ENCODE assay signal across 7 mouse cellular contexts in the genomic region with DNA sequence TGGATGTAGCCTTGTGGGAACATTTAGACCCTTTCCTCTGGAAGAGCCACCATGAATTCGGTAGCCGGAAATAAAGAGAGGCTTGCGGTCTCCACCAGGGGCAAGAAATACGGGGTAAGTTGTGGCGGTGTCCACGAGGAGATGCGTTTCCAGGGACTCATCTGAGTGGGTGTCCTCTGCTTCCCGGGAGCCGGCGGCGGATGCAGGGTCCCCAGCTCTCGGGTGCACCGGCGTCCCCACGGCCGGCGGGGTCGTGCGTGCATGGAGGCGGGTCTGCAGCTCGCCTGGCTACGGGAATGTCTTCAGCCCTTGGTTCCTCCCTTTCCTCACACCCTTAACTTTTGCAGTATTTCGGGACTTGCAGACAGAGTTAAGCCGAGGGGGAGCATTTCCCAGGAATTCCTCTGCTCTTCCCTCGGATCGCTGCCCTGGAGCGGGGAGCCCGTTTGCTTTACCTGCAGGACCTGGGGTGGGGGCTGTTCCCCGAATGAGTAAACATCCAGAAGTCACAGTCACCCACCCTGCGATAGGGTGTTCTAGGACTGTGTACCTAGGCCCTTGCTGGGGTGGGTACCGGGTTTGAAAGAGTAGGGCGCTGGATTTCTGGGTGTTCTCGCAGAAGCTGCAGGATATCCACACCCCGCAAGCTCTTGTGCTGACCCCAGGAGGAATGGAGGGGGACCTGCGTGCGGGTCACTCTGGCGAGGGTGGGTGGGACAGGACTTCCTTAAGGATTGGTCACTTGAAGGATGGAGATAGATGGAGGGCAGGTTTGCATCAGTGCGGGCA. TPM values are rescaled to one million over a fixed set of nuclear protein-coding genes. Genes with fewer than 3 reads are reported as not detected.
DNase-seq lines count a peak whose midpoint lies in the region; ATAC-seq and TF ChIP-seq lines count a peak whose summit lies in the region.

No protein-coding gene starts in this region.

- no peak for TF ChIP-seq CTCF in E14TG2a.4 (conservative IDR thresholded peaks at IDR 0.05; ENCODE audit: low read length)

- peak overlapping the region; percentile 90 for H3K4me2 ChIP-seq in midbrain, embryonic 15.5 days

- DNase-seq in 3T3-L1 (ENCODE audit: low read depth, low spot score), result peak; percentile 59
- DNase-seq in cerebellum, postnatal 36 days, result peak; percentile 43 to 44
- peak; percentile 23 to 31 for DNase-seq in heart, postnatal 10 days
- DNase-seq in layer of hippocampus, postnatal 36 days, result peak; percentile 41 to 45
- peak; percentile 41 for DNase-seq in thymus, postnatal 4 days

- H3K27ac ChIP-seq in midbrain, embryonic 15.5 days, result peak overlapping the region; percentile 92

- peak overlapping the region; percentile 82 for H3K4me3 ChIP-seq in E14TG2a.4 (replicated peaks; ENCODE audit: low read length)
- H3K4me3 ChIP-seq in midbrain, embryonic 15.5 days, result peak overlapping the region; percentile 71

- WGBS in midbrain, embryonic 15.5 days, result under 1% methylated on average over 38 of the region's 38 CpGs

- peak; percentile 12 for ATAC-seq in midbrain, embryonic 15.5 days (replicated peaks)

- H3K4me1 ChIP-seq in E14TG2a.4 (replicated peaks; ENCODE audit: low read depth, low read length), result peaks cover 28% of the 10 kb centered on the region
- H3K4me1 ChIP-seq in midbrain, embryonic 15.5 days, result peaks cover 41% of the 10 kb centered on the region

- intact Hi-C loops in heart, postnatal 10 days (cut with DNase I), result loop anchor here (1.0 to 10.0 kb wide), 5 partner anchors 160 to 947 kb away; no protein-coding TSS in a partner anchor

- H3K9ac ChIP-seq in midbrain, embryonic 15.5 days, result peak overlapping the region; percentile 81

- no peaks in the 10 kb centered on the region for H3K36me3 ChIP-seq in E14TG2a.4 (ENCODE audit: insufficient read depth, low read length)
- H3K36me3 ChIP-seq in midbrain, embryonic 15.5 days (replicated peaks), result no peaks in the 10 kb centered on the region

- no peaks in the 10 kb centered on the region for H3K9me3 ChIP-seq in E14TG2a.4 (ENCODE audit: low read length)
- no peaks in the 10 kb centered on the region for H3K9me3 ChIP-seq in midbrain, embryonic 15.5 days

- peaks cover 76% of the 10 kb centered on the region for H3K27me3 ChIP-seq in E14TG2a.4 (ENCODE audit: insufficient read depth, low read length)
- H3K27me3 ChIP-seq in midbrain, embryonic 15.5 days (replicated peaks), result no peaks in the 10 kb centered on the region

RNA-seq across cellular contexts. Expression of gene Kif26b, which starts 0.8 kb away (rescaled TPM):
- 10 to 100 TPM; 10.9 to 12.9 TPM for total RNA-seq in heart, postnatal 10 days (2021)
- total RNA-seq in layer of hippocampus, postnatal 36 days (2021), result 10 to 100 TPM; 22.6 to 27.1 TPM
- 9.7 and 10.0 TPM in 2 replicates for polyA plus RNA-seq in midbrain, embryonic 15.5 days (2015; fragmentation: Nextera tagmentation; extraction: Ambion mirVana)

Comparison
In these comparisons a context has a peak if more than half of its experiments do, and no peak if none do; other contexts are left out.
1. Peak in every context shown above with its lines: DNase-seq, ATAC-seq, H3K4me3 ChIP-seq and H3K27ac ChIP-seq.